Mouse (Mus musculus): ENCODE measurements around the gene Phf23.

GRCm38 (mm10) chr11:70038174-70038573 lies 42.6 kb downstream of the Phf23 start:
- no peak for TF ChIP-seq POLR2A (IDR thresholded peaks at IDR 0.05; ENCODE audit: borderline replicate concordance, insufficient read depth, low read length)
- no peak for TF ChIP-seq CTCF (IDR thresholded peaks at IDR 0.05; ENCODE audit: borderline replicate concordance, insufficient read depth, low read depth, low read length)
